Comparison of ENCODE assay signal across 9 mouse cellular contexts in genomic region chr11:115270148-115270861, GRCm38 (mm10). TPM values are rescaled to one million over a fixed set of nuclear protein-coding genes. Genes with fewer than 3 reads are reported as not detected.
DNase-seq lines count a peak whose midpoint lies in the region; ATAC-seq and TF ChIP-seq lines count a peak whose summit lies in the region.
"Had no signal": no experiment of that assay in that cellular context is flagged by ENCODE, and none has a peak within 500 bp of the region (broad histone marks: within the 10 kb centered on the region; RNA-seq: fewer than 3 reads in every experiment).

No protein-coding gene starts in this region.

- H3K4me1 ChIP-seq in embryonic facial prominence, embryonic 13.5 days, result peaks cover 16% of the 10 kb centered on the region
- no peaks in the 10 kb centered on the region; the same call in 1 of the 2 replicates for H3K4me1 ChIP-seq in heart, adult 2 months (ENCODE audit: control insufficient read depth, insufficient read depth, low read length)
- no peaks in the 10 kb centered on the region; the same call in 1 of the 2 replicates for H3K4me1 ChIP-seq in lung, postnatal 0 days (ENCODE audit: insufficient read depth, low read depth, low read length)

- H3K36me3 ChIP-seq in embryonic facial prominence, embryonic 13.5 days, result peaks cover 21% of the 10 kb centered on the region
- no peaks in the 10 kb centered on the region for H3K36me3 ChIP-seq in heart, adult 2 months (ENCODE audit: control insufficient read depth, insufficient read depth, low read length)
- 0 out of 2 replicates have a peak, but pooled peaks cover 4% of the 10 kb centered on the region for H3K36me3 ChIP-seq in lung, postnatal 0 days (ENCODE audit: insufficient read depth, low read length)

- intact Hi-C loops in heart, adult 2 months (cut with DNase I), result loop anchor here (1.0 to 5.0 kb wide), 3 partner anchors 68 to 188 kb away; no protein-coding TSS in a partner anchor

- ATAC-seq in embryonic facial prominence, embryonic 13.5 days (ENCODE audit: insufficient number of reproducible peaks, insufficient read depth, low FRiP score, low TSS enrichment, low read depth), result peak; percentile 21; the same call in 1 of the 2 replicates
- ATAC-seq in lung, postnatal 0 days, result peak; percentile 13; the same call in 1 of the 2 replicates

- peak; percentile 49 to 55 for DNase-seq in CD8-positive naive resting alpha-beta T cell, adult 2 months (ENCODE audit: low read depth in 2 of 2, low spot score in 2 of 2)
- DNase-seq in adrenal gland, postnatal 4 days (ENCODE audit: low spot score in 2 of 2), result peak; percentile 67 to 69
- peak; percentile 71 to 84 for DNase-seq in heart, adult 2 months
- DNase-seq in layer of hippocampus, adult 11-12 months (ENCODE audit: low spot score), result peak; percentile 84
- peak; percentile 84 for DNase-seq in lung, postnatal 0 days (ENCODE audit: low spot score)
- DNase-seq in retina, postnatal 7 days (ENCODE audit: low read depth, low spot score), result peak; percentile 69
- peak; percentile 62 for DNase-seq in urinary bladder, adult 2 months (ENCODE audit: low spot score)

- H3K4me2 ChIP-seq in embryonic facial prominence, embryonic 13.5 days, result no peak overlapping the region
- no peak overlapping the region for H3K4me2 ChIP-seq in lung, postnatal 0 days (replicated peaks; ENCODE audit: low read depth, low read length)

- no peak overlapping the region for H3K4me3 ChIP-seq in embryonic facial prominence, embryonic 13.5 days
- H3K4me3 ChIP-seq in heart, adult 2 months, result no peak overlapping the region
- H3K4me3 ChIP-seq in lung, postnatal 0 days (ENCODE audit: low read depth, low read length), result no peak overlapping the region

- TF ChIP-seq CTCF in heart, adult 2 months (IDR thresholded peaks at IDR 0.05), result 0 out of 2 replicates have a peak, but pooled peaks have one; percentile 99
- TF ChIP-seq CTCF in lung, postnatal 0 days (IDR thresholded peaks at IDR 0.05), result peak; percentile 97

- no peak overlapping the region for H3K9ac ChIP-seq in embryonic facial prominence, embryonic 13.5 days
- no peak overlapping the region for H3K9ac ChIP-seq in heart, adult 2 months (ENCODE audit: low read depth, low read length)
- H3K9ac ChIP-seq in lung, postnatal 0 days (replicated peaks; ENCODE audit: low read depth), result no peak overlapping the region

- H3K27me3 ChIP-seq in embryonic facial prominence, embryonic 13.5 days, result peaks cover 44% of the 10 kb centered on the region
- peaks cover 9% of the 10 kb centered on the region for H3K27me3 ChIP-seq in heart, adult 2 months (ENCODE audit: control insufficient read depth, insufficient read depth, low read length)
- peaks cover 36% of the 10 kb centered on the region for H3K27me3 ChIP-seq in lung, postnatal 0 days (replicated peaks; ENCODE audit: insufficient read depth, low read length)

- WGBS in embryonic facial prominence, embryonic 13.5 days, result 27% methylated on average over 19 of the region's 19 CpGs
- WGBS in heart, adult 2 months, result 31% methylated on average over 19 of the region's 19 CpGs
- 25% methylated on average over 19 of the region's 19 CpGs for WGBS in lung, postnatal 0 days

- H3K27ac ChIP-seq in embryonic facial prominence, embryonic 13.5 days, result no peak overlapping the region
- H3K27ac ChIP-seq in heart, adult 2 months, result no peak overlapping the region
- H3K27ac ChIP-seq in lung, postnatal 0 days (ENCODE audit: low read length), result no peak overlapping the region

- peak; percentile 72; the same call in 1 of the 2 replicates for TF ChIP-seq EP300 in heart, adult 2 months (IDR thresholded peaks at IDR 0.05; ENCODE audit: insufficient read depth, low read depth, low read length)
- TF ChIP-seq EP300 in lung, postnatal 0 days (IDR thresholded peaks at IDR 0.05), result no peak

- H3K9me3 ChIP-seq in embryonic facial prominence, embryonic 13.5 days, result no peaks in the 10 kb centered on the region
- H3K9me3 ChIP-seq in lung, postnatal 0 days (ENCODE audit: low read length), result no peaks in the 10 kb centered on the region

- TF ChIP-seq POLR2A in heart, adult 2 months (IDR thresholded peaks at IDR 0.05; ENCODE audit: insufficient read depth, low read depth, low read length), result no peak

- no peaks in the 10 kb centered on the region for H3K79me2 ChIP-seq in heart, adult 2 months (replicated peaks; ENCODE audit: control insufficient read depth, insufficient read depth, low read length)

RNA-seq across cellular contexts. Expression of gene Grin2c, which starts 3.3 kb away (rescaled TPM):
- 1 to 10 TPM; 1.8 to 2.0 TPM for total RNA-seq in adrenal gland, postnatal 4 days (2021)
- polyA plus RNA-seq in embryonic facial prominence, embryonic 13.5 days (2015; fragmentation: Nextera tagmentation; extraction: Ambion mirVana), result not detected in 2 replicates
- total RNA-seq in heart, adult 2 months (2021), result under 1 TPM; 0.25 to 0.26 TPM
- polyA plus RNA-seq in heart, adult 2 months (2012; rRNA removed), result 1.6 and 2.0 TPM in 2 replicates
- polyA plus RNA-seq in lung, postnatal 0 days (2015; fragmentation: Nextera tagmentation; extraction: Ambion mirVana), result 0.11 TPM in 2 replicates
- polyA plus RNA-seq in urinary bladder, adult 2 months (2012; rRNA removed), result 0.74 and 1.0 TPM in 2 replicates

RNA-seq across cellular contexts. Expression of gene Fdxr, which starts 6.5 kb away (rescaled TPM):
- total RNA-seq in adrenal gland, postnatal 4 days (2021), result 100 to 1,000 TPM; 608 to 629 TPM
- polyA plus RNA-seq in embryonic facial prominence, embryonic 13.5 days (2015; fragmentation: Nextera tagmentation; extraction: Ambion mirVana), result 14.5 and 15.3 TPM in 2 replicates
- 1 to 10 TPM; 7.1 to 8.8 TPM for total RNA-seq in heart, adult 2 months (2021)
- polyA plus RNA-seq in heart, adult 2 months (2012; rRNA removed), result 8.4 and 8.7 TPM in 2 replicates
- polyA plus RNA-seq in lung, postnatal 0 days (2015; fragmentation: Nextera tagmentation; extraction: Ambion mirVana), result 6.9 and 7.9 TPM in 2 replicates
- 10.9 and 11.6 TPM in 2 replicates for polyA plus RNA-seq in urinary bladder, adult 2 months (2012; rRNA removed)

RNA-seq across cellular contexts. Expression of gene Fads6, which starts 27.2 kb away (rescaled TPM):
- total RNA-seq in adrenal gland, postnatal 4 days (2021), result 10 to 100 TPM; 26.0 to 31.3 TPM
- 0.31 and 0.43 TPM in 2 replicates for polyA plus RNA-seq in embryonic facial prominence, embryonic 13.5 days (2015; fragmentation: Nextera tagmentation; extraction: Ambion mirVana)
- total RNA-seq in heart, adult 2 months (2021), result 1 to 10 TPM; 1.6 to 1.8 TPM
- polyA plus RNA-seq in heart, adult 2 months (2012; rRNA removed), result 1.9 and 2.0 TPM in 2 replicates
- polyA plus RNA-seq in lung, postnatal 0 days (2015; fragmentation: Nextera tagmentation; extraction: Ambion mirVana), result 0.17 and 0.24 TPM in 2 replicates
- polyA plus RNA-seq in urinary bladder, adult 2 months (2012; rRNA removed), result 0.99 and 1.1 TPM in 2 replicates

RNA-seq across cellular contexts. Expression of gene Otop2, which starts 36.7 kb away (rescaled TPM):
- total RNA-seq in adrenal gland, postnatal 4 days (2021), result not detected
- polyA plus RNA-seq in embryonic facial prominence, embryonic 13.5 days (2015; fragmentation: Nextera tagmentation; extraction: Ambion mirVana), result 0.20 TPM in 1 of 2 replicates, not detected in the other
- not detected for total RNA-seq in heart, adult 2 months (2021)
- not detected in 2 replicates for polyA plus RNA-seq in heart, adult 2 months (2012; rRNA removed)
- not detected in 2 replicates for polyA plus RNA-seq in lung, postnatal 0 days (2015; fragmentation: Nextera tagmentation; extraction: Ambion mirVana)
- not detected in 2 replicates for polyA plus RNA-seq in urinary bladder, adult 2 months (2012; rRNA removed)
- polyA plus RNA-seq: heart, embryonic 14.5 days had no signal

RNA-seq across cellular contexts. Expression of gene Ush1g, which starts 51.5 kb away (rescaled TPM):
- total RNA-seq in adrenal gland, postnatal 4 days (2021), result under 1 TPM; 0.73 to 0.84 TPM
- polyA plus RNA-seq in embryonic facial prominence, embryonic 13.5 days (2015; fragmentation: Nextera tagmentation; extraction: Ambion mirVana), result not detected in 2 replicates
- under 1 TPM in 1 of 2 experiments, not detected in 1; 0.07 TPM for total RNA-seq in heart, adult 2 months (2021)
- polyA plus RNA-seq in heart, adult 2 months (2012; rRNA removed), result 0.10 and 0.18 TPM in 2 replicates
- not detected in 2 replicates for polyA plus RNA-seq in lung, postnatal 0 days (2015; fragmentation: Nextera tagmentation; extraction: Ambion mirVana)
- not detected in 2 replicates for polyA plus RNA-seq in urinary bladder, adult 2 months (2012; rRNA removed)
